Mouse (Mus musculus): ENCODE data around the gene Cd99l2.

Gene Cd99l2

GRCm38 (mm10) chrX:71468639-71469295 is 23.9 kb downstream of the Cd99l2 start:
- no peak for DNase-seq (ENCODE audit: low spot score in 2 of 2)

GRCm38 (mm10) chrX:71467491-71467890 is 25.2 kb downstream of the Cd99l2 start:
- no peak for DNase-seq (ENCODE audit: low spot score in 2 of 2)

- DNase-seq (ENCODE audit: low spot score in 2 of 2) = no peak
These were observed 27.2 kb downstream of the Cd99l2 start for GRCm38 (mm10) chrX:71465417-71465816.

GRCm38 (mm10) chrX:71464138-71464826 is 28.4 kb downstream of the Cd99l2 start:
- no peak for DNase-seq (ENCODE audit: low spot score in 2 of 2)

- DNase-seq (ENCODE audit: low spot score in 2 of 2) = no peak
These were observed 36.4 kb downstream of the Cd99l2 start for GRCm38 (mm10) chrX:71456078-71456737.

GRCm38 (mm10) chrX:71442916-71443315 is 49.7 kb downstream of the Cd99l2 start:
- no peak for DNase-seq (ENCODE audit: low spot score in 2 of 2)

GRCm38 (mm10) chrX:71439473-71439872 is 53.2 kb downstream of the Cd99l2 start:
- no peak for DNase-seq (ENCODE audit: low spot score in 2 of 2)

GRCm38 (mm10) chrX:71435542-71435941 is 57.1 kb downstream of the Cd99l2 start:
- no peak for DNase-seq (ENCODE audit: low spot score in 2 of 2)

GRCm38 (mm10) chrX:71434860-71435259 is 57.8 kb downstream of the Cd99l2 start:
- DNase-seq (ENCODE audit: low spot score in 2 of 2) = no peak

- DNase-seq (ENCODE audit: low spot score in 2 of 2) = no peak
These were observed 58.2 kb downstream of the Cd99l2 start for GRCm38 (mm10) chrX:71434448-71434847.

GRCm38 (mm10) chrX:71430900-71431299 is 61.7 kb downstream of the Cd99l2 start:
- DNase-seq (ENCODE audit: low spot score in 2 of 2) = no peak

GRCm38 (mm10) chrX:71427491-71427890 is 65.2 kb downstream of the Cd99l2 start:
- no peak for DNase-seq (ENCODE audit: low spot score in 2 of 2)

- DNase-seq (ENCODE audit: low spot score in 2 of 2) = peak; percentile 36 to 39
These were observed 66.7 kb downstream of the Cd99l2 start for GRCm38 (mm10) chrX:71425746-71426519.

GRCm38 (mm10) chrX:71424852-71425251 is 67.8 kb downstream of the Cd99l2 start:
- DNase-seq (ENCODE audit: low spot score in 2 of 2) = no peak

- DNase-seq (ENCODE audit: low spot score in 2 of 2) = no peak
These were observed 79.0 kb downstream of the Cd99l2 start for GRCm38 (mm10) chrX:71413616-71414015.

- DNase-seq (ENCODE audit: low spot score in 2 of 2) = no peak
These were observed 79.9 kb downstream of the Cd99l2 start for GRCm38 (mm10) chrX:71412776-71413175.

- no peak for DNase-seq (ENCODE audit: low spot score in 2 of 2)
These were observed 84.3 kb downstream of the Cd99l2 start for GRCm38 (mm10) chrX:71408386-71408785.

GRCm38 (mm10) chrX:71406290-71406689 is 86.4 kb downstream of the Cd99l2 start:
- no peak for DNase-seq (ENCODE audit: low spot score in 2 of 2)

- peak; percentile 1 to 4 for DNase-seq (ENCODE audit: low spot score in 2 of 2)
These were observed 96.3 kb downstream of the Cd99l2 start for GRCm38 (mm10) chrX:71396326-71396725.

GRCm38 (mm10) chrX:71381571-71381970 is 111.1 kb downstream of the Cd99l2 start:
- peak in 1 of 2 experiments; percentile 24 for DNase-seq (ENCODE audit: low spot score in 2 of 2)

GRCm38 (mm10) chrX:71378435-71378834 is 114.2 kb downstream of the Cd99l2 start:
- no peak for DNase-seq (ENCODE audit: low spot score in 2 of 2)

GRCm38 (mm10) chrX:71376781-71377180 is 115.9 kb downstream of the Cd99l2 start:
- no peak for DNase-seq (ENCODE audit: low spot score in 2 of 2)

Measured in spleen, postnatal 36 days (tissue).